Mouse (Mus musculus): ENCODE results near the gene Sez6. TPM values are rescaled to one million over a fixed set of nuclear protein-coding genes. Genes with fewer than 3 reads are reported as not detected.

Gene Sez6
- polyA plus RNA-seq, 1 experiment: 190 TPM

DNA sequence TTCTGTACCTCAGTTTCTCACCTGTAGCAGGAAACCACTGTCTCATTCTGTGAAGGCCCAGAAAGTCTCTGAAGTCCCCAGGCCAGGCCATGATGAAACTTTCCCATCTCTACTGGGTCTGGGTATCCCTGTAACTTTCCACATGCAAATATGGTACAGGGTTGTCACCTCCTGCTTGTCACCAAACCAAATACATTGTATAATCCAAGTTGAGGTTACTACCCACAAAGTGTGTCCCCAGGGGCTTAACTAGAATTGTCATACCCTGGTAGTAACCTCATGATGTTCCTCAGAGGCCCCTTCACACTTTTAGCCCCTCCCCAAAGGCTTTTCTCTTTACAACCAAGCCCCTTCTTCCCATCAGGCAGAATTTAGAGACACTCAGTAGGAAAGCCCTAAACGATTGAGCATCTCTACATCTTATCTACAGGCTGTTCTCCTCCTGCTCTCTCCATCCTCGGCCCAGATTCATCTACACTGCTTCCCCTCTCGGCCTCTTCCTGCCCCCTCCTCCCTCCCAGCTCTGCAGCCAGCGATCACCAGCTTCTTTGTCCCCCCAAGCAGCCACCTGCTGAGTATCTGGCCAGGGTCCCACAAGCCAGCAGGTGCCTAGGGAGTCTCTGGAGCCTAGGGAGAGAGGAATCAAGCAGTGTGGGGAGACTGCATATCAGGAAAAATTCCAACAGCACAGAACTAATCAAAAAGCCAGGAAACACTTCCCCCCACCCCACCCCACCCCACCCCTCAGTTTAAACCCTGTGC lies 7.2 kb downstream of the Sez6 start:
- DNase-seq (ENCODE audit: extremely low spot score in 1 of 2, low spot score in 1 of 2): no peak

DNA sequence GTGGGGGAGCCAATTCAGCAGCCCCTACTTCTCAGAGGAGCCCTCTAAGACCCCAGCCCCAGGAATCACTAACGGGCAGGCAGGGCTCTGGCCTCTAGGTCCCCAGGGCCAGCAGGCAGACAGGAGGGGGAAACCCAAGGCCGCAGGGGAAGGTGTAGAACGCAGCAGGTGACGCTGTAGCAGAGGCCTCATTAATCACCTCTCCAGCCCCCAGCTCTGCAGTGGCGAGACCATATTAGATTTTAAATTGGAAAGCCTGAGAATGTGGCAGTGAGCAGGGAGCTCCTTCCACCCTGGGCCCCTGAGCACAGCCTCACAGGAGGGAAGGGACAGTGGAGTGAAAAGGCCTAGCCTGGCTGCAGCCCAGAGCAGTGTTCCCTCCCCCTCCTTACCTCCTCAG lies 11.6 kb downstream of the Sez6 start:
- no peak for DNase-seq (ENCODE audit: extremely low spot score in 1 of 2, low spot score in 1 of 2)

DNA sequence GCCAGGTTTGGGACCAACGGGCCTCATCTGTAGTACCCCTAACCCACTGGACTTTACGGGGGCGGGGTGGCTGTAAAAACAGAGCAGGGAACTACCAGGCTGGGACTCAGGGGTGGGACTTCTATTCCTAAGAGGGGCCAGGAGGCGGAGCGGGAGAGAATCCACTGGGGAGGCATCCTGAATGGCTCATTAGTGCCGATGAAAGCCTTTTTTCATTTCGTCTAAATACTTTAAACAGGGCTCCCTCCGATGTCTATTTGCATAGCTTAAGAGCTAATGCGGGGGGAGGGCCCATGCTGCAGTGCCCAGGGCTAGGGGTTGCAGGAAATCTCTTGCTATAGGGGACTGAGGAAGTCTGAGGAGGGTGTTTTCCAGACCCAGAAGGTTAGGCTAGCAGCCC lies 17.3 kb downstream of the Sez6 start:
- no peak for DNase-seq (ENCODE audit: extremely low spot score in 1 of 2, low spot score in 1 of 2)

GRCm38 (mm10) chr11:77950125-77950685 lies 19.6 kb downstream of the Sez6 start:
- no peak for DNase-seq (ENCODE audit: extremely low spot score in 1 of 2, low spot score in 1 of 2)

GRCm38 (mm10) chr11:77950797-77951228 lies 20.2 kb downstream of the Sez6 start:
- peak; percentile 47 to 76 for DNase-seq (ENCODE audit: extremely low spot score in 1 of 2, low spot score in 1 of 2)

- no peak for DNase-seq (ENCODE audit: extremely low spot score in 1 of 2, low spot score in 1 of 2)
Measured at GRCm38 (mm10) chr11:77953671-77954070, 23.1 kb downstream of the Sez6 start.

GRCm38 (mm10) chr11:77956428-77956827 lies 25.8 kb downstream of the Sez6 start:
- DNase-seq (ENCODE audit: extremely low spot score in 1 of 2, low spot score in 1 of 2): no peak

DNA sequence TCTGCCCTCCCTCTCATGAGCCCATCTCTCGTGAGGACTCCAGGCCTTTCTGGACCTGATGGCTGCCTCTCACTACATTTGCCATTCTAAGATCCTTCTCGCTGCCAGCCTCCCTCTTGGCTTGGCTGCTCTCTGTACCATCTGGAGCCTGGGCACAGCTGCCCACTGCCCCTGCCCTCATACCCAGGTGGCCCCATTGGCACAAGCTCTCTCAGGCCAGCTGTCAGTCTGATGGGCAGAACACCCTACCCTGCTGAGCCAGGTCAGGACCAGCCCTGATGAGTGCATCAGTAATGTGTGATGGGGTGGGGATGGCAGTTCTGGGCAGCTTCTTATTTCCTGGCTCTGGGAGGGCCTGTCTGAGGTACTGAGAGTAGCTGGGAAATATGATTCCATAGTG lies 27.7 kb downstream of the Sez6 start:
- no peak for DNase-seq (ENCODE audit: extremely low spot score in 1 of 2, low spot score in 1 of 2)

DNA sequence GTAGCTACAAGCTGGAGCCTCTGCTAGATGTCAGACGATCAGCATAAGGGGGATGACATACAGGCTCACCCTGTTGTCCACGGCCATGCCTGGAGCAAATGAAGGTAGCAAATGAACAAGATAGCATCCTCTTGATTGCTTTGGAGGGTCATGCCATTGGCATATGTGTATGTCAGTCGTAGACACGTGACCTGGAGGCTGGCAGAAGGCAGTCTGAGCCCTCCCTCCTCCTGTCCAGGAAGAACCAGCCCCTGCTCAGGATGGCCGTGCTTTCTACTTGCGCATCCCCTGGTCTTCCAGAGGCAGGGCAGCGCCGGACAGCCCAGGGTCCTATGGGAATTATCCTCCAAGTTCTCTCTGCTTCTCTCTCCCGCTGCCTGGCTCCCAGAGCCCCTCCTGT lies 28.3 kb downstream of the Sez6 start:
- DNase-seq (ENCODE audit: extremely low spot score in 1 of 2, low spot score in 1 of 2): no peak

GRCm38 (mm10) chr11:77960199-77960598 lies 29.6 kb downstream of the Sez6 start:
- peak; percentile 64 to 83 for DNase-seq (ENCODE audit: extremely low spot score in 1 of 2, low spot score in 1 of 2)

GRCm38 (mm10) chr11:77960898-77961297 lies 30.3 kb downstream of the Sez6 start:
- no peak for DNase-seq (ENCODE audit: extremely low spot score in 1 of 2, low spot score in 1 of 2)

- DNase-seq (ENCODE audit: extremely low spot score in 1 of 2, low spot score in 1 of 2): no peak
Measured at GRCm38 (mm10) chr11:77962946-77963345, 32.3 kb downstream of the Sez6 start.

DNA sequence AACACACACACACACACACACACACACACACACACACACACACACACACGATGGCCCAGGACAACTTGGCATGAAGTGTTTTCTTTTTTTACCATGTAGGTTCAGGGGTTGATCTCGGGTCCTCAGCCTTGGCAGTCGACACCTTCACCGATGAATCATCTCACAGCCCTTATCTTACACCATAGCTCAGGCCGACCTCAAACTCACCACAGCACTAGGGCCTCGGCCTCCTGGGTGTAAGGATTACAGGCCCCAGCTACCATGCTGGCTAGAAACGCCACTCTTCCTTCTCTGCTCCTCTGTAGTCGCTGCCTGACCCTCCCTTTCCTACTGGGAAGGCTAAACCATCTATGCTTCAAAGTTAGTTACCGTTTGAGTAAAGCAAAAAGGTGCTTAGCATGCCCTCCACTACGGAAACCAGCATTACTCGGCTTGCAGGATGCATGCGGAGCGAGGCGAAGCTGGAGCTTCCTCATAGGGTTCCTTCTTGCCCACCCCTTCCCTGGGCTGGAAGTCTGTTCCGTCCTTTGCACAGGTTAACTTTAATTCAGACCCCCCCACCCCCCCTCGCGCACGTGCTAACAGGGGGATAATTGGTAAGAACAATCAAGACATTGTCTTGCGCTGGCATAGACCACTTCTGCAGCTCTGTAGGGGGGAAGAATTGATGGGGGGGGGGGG lies 34.0 kb downstream of the Sez6 start:
- DNase-seq (ENCODE audit: extremely low spot score in 1 of 2, low spot score in 1 of 2): no peak

- peak; percentile 82 to 89 for DNase-seq (ENCODE audit: extremely low spot score in 1 of 2, low spot score in 1 of 2)
Measured at GRCm38 (mm10) chr11:77965101-77966036, 34.8 kb downstream of the Sez6 start.

GRCm38 (mm10) chr11:77966037-77966391 lies 35.4 kb downstream of the Sez6 start:
- no peak for DNase-seq (ENCODE audit: extremely low spot score in 1 of 2, low spot score in 1 of 2)

- peak; percentile 53 to 94 for DNase-seq (ENCODE audit: extremely low spot score in 1 of 2, low spot score in 1 of 2)
Measured at GRCm38 (mm10) chr11:77967114-77967513, 36.5 kb downstream of the Sez6 start.

DNA sequence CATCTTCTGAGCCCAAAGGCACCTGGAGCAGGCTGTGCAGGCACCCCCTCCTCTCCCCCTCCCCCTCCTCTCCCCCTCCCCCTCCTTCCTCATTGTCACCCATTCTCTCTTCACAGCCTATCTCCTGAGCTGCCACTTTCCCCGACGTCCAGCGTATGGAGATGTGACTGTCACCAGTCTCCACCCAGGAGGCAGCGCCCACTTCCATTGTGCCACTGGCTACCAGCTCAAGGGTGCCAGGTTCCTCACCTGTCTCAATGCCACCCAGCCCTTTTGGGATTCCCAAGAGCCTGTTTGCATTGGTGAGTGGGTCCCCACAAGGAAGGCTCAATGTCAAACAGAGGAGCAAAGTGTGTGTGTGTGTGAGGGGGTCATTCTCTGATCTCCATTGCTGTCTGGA lies 38.2 kb downstream of the Sez6 start:
- DNase-seq (ENCODE audit: extremely low spot score in 1 of 2, low spot score in 1 of 2): no peak

DNA sequence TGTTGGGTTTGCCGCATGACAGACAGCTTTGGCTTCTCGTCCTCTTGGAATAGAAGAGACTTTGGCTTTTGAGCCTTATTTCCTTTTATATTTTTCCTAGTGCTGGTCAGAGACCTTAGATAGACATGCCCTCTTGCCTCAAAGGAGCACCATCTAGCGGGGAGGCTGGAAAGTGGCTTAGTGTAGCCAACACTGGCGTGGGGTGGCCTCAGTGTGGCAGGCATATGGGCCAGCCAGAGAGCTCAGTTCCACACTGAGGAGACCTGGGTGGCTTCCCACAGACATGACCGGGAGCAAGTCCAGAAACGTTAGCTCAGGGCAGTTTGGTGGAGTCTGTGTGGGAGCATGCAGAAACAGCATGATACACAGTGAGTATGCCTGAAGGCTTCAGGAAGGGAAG lies 40.1 kb downstream of the Sez6 start:
- no peak for DNase-seq (ENCODE audit: extremely low spot score in 1 of 2, low spot score in 1 of 2)

DNA sequence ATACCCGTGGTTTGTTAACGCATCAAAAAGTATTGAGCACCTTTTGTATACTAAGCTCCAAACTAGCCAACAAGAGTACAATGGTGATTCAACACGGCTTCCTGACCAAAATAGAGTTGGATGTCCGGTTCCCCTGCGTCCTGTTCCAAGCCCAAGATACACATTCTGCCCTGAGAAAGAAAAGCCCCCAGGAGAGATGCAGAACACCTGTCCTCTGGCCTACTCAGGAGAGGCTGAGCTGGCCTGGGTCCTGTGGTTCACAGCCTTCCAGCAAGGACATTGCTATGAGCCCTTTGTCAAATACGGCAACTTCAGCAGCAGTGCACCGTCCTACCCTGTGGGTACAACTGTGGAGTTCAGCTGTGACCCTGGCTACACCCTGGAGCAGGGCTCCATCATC lies 42.9 kb downstream of the Sez6 start:
- DNase-seq (ENCODE audit: extremely low spot score in 1 of 2, low spot score in 1 of 2): no peak

DNA sequence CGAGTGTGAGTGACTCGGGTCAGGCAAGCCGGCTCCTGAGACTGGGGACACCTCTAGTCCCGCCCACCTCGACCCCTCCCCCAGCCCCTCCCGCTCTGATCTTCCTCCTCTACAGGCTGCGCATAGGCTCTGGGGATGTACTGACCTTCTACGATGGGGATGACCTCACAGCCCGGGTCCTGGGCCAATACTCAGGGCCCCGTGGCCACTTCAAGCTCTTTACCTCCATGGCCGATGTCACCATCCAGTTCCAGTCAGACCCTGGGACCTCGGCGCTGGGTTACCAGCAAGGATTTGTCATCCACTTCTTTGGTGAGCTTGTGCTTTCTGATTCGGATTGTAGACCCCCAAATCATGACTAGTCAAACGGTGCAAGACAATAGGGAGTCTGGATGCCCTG lies 43.7 kb downstream of the Sez6 start:
- no peak for DNase-seq (ENCODE audit: extremely low spot score in 1 of 2, low spot score in 1 of 2)

DNA sequence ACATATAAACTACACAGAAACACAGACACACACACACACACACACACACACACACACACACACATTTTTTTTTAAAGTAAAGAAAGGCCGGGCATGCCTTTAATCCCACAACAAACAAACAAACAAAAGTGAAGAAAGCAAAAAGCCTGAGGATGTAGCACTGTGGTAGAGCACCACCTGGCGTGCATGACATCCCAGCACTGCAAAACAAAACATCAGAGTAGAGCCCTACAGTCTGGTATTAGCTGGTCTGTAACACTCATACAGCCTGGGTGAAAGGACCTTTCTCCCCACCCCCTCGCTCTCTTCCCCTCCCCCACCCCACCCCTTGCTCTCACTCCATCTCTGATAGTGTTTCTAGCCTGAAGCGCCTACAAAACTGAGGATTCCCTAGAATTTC lies 45.3 kb downstream of the Sez6 start:
- DNase-seq (ENCODE audit: extremely low spot score in 1 of 2, low spot score in 1 of 2): no peak

Data from frontal cortex, adult 2 months (tissue).